Mouse (Mus musculus): ENCODE measurements at regions not wholly inside any gene's neighbourhood (a gene's known extent, or its start where the extent isn't known, plus 50 kb on each side); places are given as distances from the start of the nearest gene placed in this dataset.
A peak's percentile ranks its signal among the peaks of the same experiment; 100 is the strongest.
"Not testable (repeated sequence)": the region's sequence is repeated elsewhere in the genome, so short reads cannot be mapped to it uniquely, and the experiment has no call there.

DNA sequence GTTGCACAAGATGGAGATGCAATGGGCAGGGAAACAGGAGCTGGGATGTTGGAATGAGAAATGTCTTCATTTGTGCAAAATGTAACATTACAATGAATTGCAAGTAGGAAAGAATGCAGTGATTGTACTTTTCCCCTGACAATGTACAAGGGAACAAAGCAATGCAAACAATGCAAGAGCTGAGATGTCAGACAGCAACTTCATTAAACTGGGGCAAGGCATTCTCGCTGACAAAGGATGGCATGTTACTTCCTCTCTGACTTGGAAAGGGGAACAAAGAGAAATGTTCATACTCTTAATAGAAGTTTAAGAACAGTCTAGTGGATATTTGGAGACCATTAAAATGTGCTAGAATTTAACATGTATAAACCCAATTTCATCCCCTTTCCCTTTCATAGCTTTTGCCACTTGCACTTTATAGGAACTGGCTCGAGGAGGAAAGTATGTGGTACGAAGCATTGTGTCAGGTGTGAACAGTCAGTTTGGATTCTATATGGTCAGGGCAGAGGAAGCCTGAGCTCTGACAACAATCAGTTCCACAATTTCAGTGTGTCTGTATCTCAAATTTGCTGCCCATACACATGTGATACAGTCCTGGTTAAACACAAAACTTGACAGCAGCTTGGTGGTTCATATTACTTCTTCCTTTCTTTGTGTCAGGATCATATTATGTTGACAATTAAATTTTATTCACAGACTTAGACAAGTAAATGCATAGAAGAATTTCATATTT, 114.3 kb upstream of the Pou1f1 start:
- Histone ChIP-seq H3K36me3 (no peaks in the 10 kb centered on the region), H3K27ac (replicated peaks) (no peak overlapping the region), H3K4me2 (replicated peaks) (no peak overlapping the region), H3K9me3 (replicated peaks) (no peaks in the 10 kb centered on the region), H3K27me3 (no peaks in the 10 kb centered on the region), H3K9ac (no peak overlapping the region), H3K4me3 (replicated peaks) (no peak overlapping the region), H3K4me1 (no peaks in the 10 kb centered on the region)
- 73% methylated on average over 3 of the region's 3 CpGs for WGBS
- ATAC-seq (ENCODE audit: insufficient number of reproducible peaks, low FRiP score, low TSS enrichment, low read depth) = no peak

DNA sequence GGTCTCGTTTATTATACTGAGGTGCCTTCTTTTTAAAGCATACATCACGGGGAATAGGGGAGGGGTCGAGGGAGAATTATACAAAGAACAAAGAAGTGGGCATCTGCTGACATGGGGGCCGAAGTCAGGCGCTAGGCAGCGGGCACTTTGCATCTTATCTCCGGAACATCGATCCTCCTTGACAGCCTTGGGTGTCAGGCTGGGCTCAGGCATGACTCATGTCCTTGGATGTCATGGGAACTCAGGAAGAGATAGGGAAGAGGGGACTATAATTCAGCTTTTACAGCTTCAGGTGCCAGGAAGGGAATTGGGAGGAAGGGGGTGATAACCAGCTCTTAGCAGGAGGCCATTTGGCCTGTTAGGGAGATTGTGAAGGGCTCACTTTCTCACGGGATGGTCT, 88.3 kb upstream of the Pou1f1 start:
- H3K36me3 ChIP-seq; H3K4me1 ChIP-seq; H3K27ac ChIP-seq (replicated peaks); H3K4me3 ChIP-seq (replicated peaks); H3K4me2 ChIP-seq (replicated peaks); H3K27me3 ChIP-seq; ATAC-seq (ENCODE audit: insufficient number of reproducible peaks, low FRiP score, low TSS enrichment, low read depth); H3K9me3 ChIP-seq (replicated peaks); H3K9ac ChIP-seq: not testable (repeated sequence)
- WGBS = 88% methylated on average over 9 of the region's 9 CpGs

DNA sequence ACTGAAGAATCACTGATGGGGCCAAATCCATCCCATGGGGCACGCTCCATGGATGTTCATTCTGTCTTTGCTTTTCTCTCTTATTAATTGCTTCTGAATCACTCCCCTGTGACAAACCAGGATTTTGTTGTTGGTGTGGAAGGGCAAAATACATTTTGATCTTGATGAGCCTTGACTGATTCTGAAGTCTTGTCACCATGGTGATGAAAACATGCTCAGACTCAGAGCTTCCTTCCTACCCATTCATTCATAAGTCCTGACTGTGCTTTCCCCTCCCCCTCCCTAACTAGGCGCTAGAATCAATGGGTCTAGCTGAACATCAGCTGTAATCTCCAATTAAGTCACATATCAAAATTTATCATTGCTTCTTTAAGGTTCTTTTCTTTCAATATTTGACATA, 84.2 kb upstream of the Pou1f1 start:
- H3K4me2 ChIP-seq (replicated peaks) = no peak overlapping the region
- H3K9me3 ChIP-seq (replicated peaks) = no peaks in the 10 kb centered on the region
- 73% methylated on average over 2 of the region's 2 CpGs for WGBS
- ATAC-seq (ENCODE audit: insufficient number of reproducible peaks, low FRiP score, low TSS enrichment, low read depth) = no peak
- H3K27ac ChIP-seq (replicated peaks) = no peak overlapping the region
- no peak overlapping the region for H3K9ac ChIP-seq
- H3K36me3 ChIP-seq = no peaks in the 10 kb centered on the region
- no peaks in the 10 kb centered on the region for H3K27me3 ChIP-seq
- H3K4me3 ChIP-seq (replicated peaks) = no peak overlapping the region
- no peaks in the 10 kb centered on the region for H3K4me1 ChIP-seq

DNA sequence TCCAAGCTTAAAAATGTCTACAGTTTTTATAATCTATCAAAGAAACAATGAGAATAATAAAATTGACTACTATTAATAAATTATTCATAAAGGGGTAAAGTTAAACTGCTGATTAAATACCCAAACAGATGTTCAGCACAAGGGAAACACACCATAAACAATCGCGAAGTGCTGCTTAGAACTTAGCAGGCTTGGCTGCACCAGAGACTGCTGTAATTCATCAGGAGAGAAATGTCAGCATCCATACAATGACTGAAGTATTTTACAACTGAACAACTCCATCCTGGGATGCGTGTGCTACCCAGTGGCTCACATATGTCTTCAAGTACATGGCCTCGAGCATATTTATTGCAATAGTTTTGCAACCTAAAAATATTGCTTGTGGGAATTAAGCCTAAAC, 78.4 kb upstream of the Pou1f1 start:
- H3K27ac ChIP-seq (replicated peaks) = no peak overlapping the region
- 60% methylated on average over 4 of the region's 4 CpGs for WGBS
- H3K4me1 ChIP-seq = no peaks in the 10 kb centered on the region
- H3K4me3 ChIP-seq (replicated peaks) = no peak overlapping the region
- H3K9ac ChIP-seq = no peak overlapping the region
- no peaks in the 10 kb centered on the region for H3K36me3 ChIP-seq
- H3K27me3 ChIP-seq = no peaks in the 10 kb centered on the region
- H3K9me3 ChIP-seq (replicated peaks) = no peaks in the 10 kb centered on the region
- no peak for ATAC-seq (ENCODE audit: insufficient number of reproducible peaks, low FRiP score, low TSS enrichment, low read depth)
- H3K4me2 ChIP-seq (replicated peaks) = no peak overlapping the region

DNA sequence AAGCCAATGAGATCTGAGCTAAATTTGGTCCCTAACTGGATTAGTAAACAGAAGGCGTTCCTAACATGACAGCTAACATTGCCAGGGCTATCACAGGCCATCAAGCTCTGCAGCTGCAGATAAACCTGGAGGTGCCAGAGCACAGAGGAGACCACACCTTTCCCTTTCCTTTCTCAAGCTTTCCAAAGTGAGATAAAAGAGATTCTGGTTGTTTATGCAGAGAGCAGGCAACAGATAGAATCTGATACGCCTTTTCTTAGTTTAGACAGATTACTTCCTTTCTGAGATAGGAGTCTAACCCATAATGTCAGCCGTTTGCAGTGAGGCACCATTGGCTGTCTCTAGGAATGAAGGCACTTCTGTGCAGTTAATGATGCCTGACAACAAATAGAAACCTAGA, 71.5 kb upstream of the Pou1f1 start:
- H3K27me3 ChIP-seq = no peaks in the 10 kb centered on the region
- 65% methylated on average over 3 of the region's 3 CpGs for WGBS
- H3K4me3 ChIP-seq (replicated peaks) = no peak overlapping the region
- H3K4me2 ChIP-seq (replicated peaks) = no peak overlapping the region
- no peak for ATAC-seq (ENCODE audit: insufficient number of reproducible peaks, low FRiP score, low TSS enrichment, low read depth)
- no peaks in the 10 kb centered on the region for H3K4me1 ChIP-seq
- H3K36me3 ChIP-seq = no peaks in the 10 kb centered on the region
- no peak overlapping the region for H3K27ac ChIP-seq (replicated peaks)
- no peaks in the 10 kb centered on the region for H3K9me3 ChIP-seq (replicated peaks)
- H3K9ac ChIP-seq = no peak overlapping the region

DNA sequence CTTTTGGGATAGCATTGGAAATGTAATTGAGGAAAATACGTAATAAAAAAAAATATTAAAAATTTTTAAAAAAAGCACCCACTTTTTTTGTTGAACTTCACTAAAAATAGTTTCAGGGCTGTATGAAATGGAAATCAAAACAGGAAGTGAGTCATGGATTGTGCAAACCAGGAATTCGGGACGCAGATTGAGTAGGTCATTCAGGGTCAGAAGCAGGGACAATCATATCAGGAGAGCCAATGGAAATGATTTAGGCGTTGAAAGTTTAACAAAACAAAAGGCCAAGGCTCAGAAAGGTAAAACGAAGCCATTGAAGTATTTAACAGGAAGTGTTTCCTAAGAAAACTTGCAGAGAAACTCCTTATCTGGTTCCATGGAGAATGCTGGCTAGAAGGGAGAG, 69.6 kb upstream of the Pou1f1 start:
- 70% methylated on average over 5 of the region's 5 CpGs for WGBS
- Histone ChIP-seq H3K4me1 (no peaks in the 10 kb centered on the region), H3K36me3 (no peaks in the 10 kb centered on the region)

DNA sequence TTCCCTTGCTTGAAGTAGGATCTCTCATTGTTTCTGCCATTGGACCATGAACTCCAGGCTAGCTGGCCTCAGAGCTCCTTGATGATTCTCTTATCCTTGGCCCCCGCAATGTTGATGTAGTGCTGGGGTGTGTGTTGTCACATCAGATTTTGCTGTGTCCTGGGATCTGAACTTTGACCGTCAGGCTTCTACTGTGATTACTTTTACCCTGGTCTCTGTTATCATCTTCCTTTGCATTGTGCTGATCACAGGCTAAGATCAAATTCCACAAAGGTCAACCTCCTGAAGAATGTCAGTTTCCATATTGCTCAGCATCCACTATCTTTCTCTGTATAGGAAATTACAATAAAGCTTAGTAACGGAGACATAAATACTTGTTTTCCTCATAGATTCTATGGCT, 68.4 kb upstream of the Pou1f1 start:
- Histone ChIP-seq H3K9me3 (replicated peaks) (no peaks in the 10 kb centered on the region), H3K36me3 (no peaks in the 10 kb centered on the region), H3K27ac (replicated peaks) (no peak overlapping the region), H3K9ac (no peak overlapping the region), H3K4me1 (no peaks in the 10 kb centered on the region), H3K4me2 (replicated peaks) (no peak overlapping the region), H3K27me3 (no peaks in the 10 kb centered on the region), H3K4me3 (replicated peaks) (no peak overlapping the region)
- ATAC-seq (ENCODE audit: insufficient number of reproducible peaks, low FRiP score, low TSS enrichment, low read depth) = no peak
- WGBS = 82% methylated on average over 3 of the region's 3 CpGs

More for the DNA sequence above, 69.6 kb upstream of the Pou1f1 start:
- H3K9me3 ChIP-seq (replicated peaks) = no peaks in the 10 kb centered on the region
- no peaks in the 10 kb centered on the region for H3K27me3 ChIP-seq
- H3K27ac ChIP-seq (replicated peaks) = no peak overlapping the region
- H3K9ac ChIP-seq = no peak overlapping the region
- no peak overlapping the region for H3K4me3 ChIP-seq (replicated peaks)
- ATAC-seq (ENCODE audit: insufficient number of reproducible peaks, low FRiP score, low TSS enrichment, low read depth) = no peak
- no peak overlapping the region for H3K4me2 ChIP-seq (replicated peaks)

DNA sequence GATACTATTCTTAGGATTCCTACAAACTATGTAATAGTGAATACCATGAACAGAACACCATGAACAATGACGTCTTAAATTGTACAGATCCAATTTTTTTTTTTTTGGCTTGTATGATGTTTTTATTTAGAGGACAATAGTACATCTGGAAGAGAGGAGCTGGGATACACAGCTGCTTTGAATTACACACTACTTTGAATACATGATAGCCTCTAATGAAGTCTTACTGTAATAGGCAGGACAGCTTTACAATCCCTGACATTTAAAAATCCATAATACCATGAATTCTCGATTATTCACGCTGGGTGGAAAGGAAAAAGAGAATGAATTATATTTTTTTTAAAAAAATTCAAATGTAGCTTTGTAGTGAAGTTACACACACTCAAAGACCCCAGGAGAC, 63.4 kb upstream of the Pou1f1 start:
- not testable (repeated sequence) for H3K27ac ChIP-seq (replicated peaks); H3K4me2 ChIP-seq (replicated peaks); H3K27me3 ChIP-seq; H3K9ac ChIP-seq; H3K4me1 ChIP-seq; H3K36me3 ChIP-seq; H3K9me3 ChIP-seq (replicated peaks); H3K4me3 ChIP-seq (replicated peaks)
- 22% methylated on average over 1 of the region's 3 CpGs for WGBS
- peak; percentile 81 for ATAC-seq (ENCODE audit: insufficient number of reproducible peaks, low FRiP score, low TSS enrichment, low read depth)

DNA sequence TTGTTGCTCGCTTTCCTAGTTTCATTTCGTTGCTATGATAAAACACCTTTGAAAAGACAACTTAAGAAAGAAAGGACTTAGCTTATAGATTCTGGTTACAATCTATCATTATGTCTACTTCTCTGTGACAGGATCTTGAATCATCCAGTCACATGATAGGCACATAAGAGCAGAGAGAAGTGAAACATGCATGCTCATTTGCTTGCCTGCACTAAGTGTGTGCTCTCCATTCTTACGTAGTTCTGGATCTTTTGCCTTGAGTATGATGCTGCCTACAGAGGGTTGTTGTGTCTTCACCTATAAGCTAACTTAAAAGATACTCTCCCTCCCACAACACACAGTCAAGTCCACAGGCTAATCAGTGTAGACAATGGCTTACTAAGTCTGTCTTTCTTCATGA, 62.1 kb upstream of the Pou1f1 start:
- Histone ChIP-seq H3K4me1 (no peaks in the 10 kb centered on the region), H3K4me2 (replicated peaks) (no peak overlapping the region), H3K9me3 (replicated peaks) (no peaks in the 10 kb centered on the region), H3K36me3 (no peaks in the 10 kb centered on the region), H3K27ac (replicated peaks) (no peak overlapping the region), H3K27me3 (no peaks in the 10 kb centered on the region), H3K4me3 (replicated peaks) (no peak overlapping the region), H3K9ac (no peak overlapping the region)
- ATAC-seq (ENCODE audit: insufficient number of reproducible peaks, low FRiP score, low TSS enrichment, low read depth) = no peak
- 88% methylated on average over 3 of the region's 3 CpGs for WGBS

DNA sequence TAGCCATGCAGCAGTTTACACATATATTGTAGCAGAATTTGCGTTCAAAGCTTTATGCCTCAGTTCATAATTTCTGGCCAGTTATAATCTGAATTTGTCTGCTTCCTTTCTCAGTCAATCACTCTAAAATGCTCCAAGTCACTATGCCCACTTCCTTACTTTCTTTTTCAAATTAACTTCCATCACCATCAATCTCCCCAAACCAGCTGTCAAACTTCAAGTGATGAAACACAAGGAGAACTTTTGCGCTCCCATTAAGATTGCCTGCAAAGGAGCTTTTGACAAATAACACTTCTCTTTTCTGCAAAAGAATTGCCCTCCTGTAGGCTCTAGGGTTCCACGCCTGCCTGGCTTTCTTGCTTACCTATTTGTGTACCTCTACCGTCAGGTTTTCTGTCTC, 50.6 kb upstream of the Pou1f1 start:
- ATAC-seq (ENCODE audit: insufficient number of reproducible peaks, low FRiP score, low TSS enrichment, low read depth) = no peak
- no peak overlapping the region for H3K4me3 ChIP-seq (replicated peaks)
- no peaks in the 10 kb centered on the region for H3K27me3 ChIP-seq
- H3K36me3 ChIP-seq = no peaks in the 10 kb centered on the region
- H3K9ac ChIP-seq = no peak overlapping the region
- no peaks in the 10 kb centered on the region for H3K9me3 ChIP-seq (replicated peaks)
- H3K4me2 ChIP-seq (replicated peaks) = no peak overlapping the region
- WGBS = 67% methylated on average over 4 of the region's 4 CpGs
- no peak overlapping the region for H3K27ac ChIP-seq (replicated peaks)
- no peaks in the 10 kb centered on the region for H3K4me1 ChIP-seq
